ENCODE assay signal across 8 mouse cellular contexts in genomic region chr3:116423353-116424159, GRCm38 (mm10). TPM values are rescaled to one million over a fixed set of nuclear protein-coding genes. Genes with fewer than 3 reads are reported as not detected.
DNase-seq lines count a peak whose midpoint lies in the region; ATAC-seq lines count a peak whose summit lies in the region.

TSS of gene Cdc14a (minus strand) at chr3:116424032.

- peak within 1 kb of the TSS; percentile 90 for H3K4me2 ChIP-seq in intestine, embryonic 14.5 days (ENCODE audit: low read length)
- H3K4me2 ChIP-seq in limb, embryonic 11.5 days (ENCODE audit: low read depth, severe bottlenecking): peak within 1 kb of the TSS; percentile 58
- peak within 1 kb of the TSS; percentile 94 for H3K4me2 ChIP-seq in midbrain, embryonic 13.5 days (replicated peaks)

- peak within 1 kb of the TSS; percentile 93 for H3K27ac ChIP-seq in intestine, embryonic 14.5 days (ENCODE audit: low read depth)
- H3K27ac ChIP-seq in limb, embryonic 11.5 days (replicated peaks; ENCODE audit: low read depth, low read length): peak within 1 kb of the TSS; percentile 76
- H3K27ac ChIP-seq in midbrain, embryonic 13.5 days: peak within 1 kb of the TSS; percentile 93

- no peaks in the 10 kb centered on the region for H3K9me3 ChIP-seq in intestine, embryonic 14.5 days (ENCODE audit: control insufficient read depth, low read length)
- H3K9me3 ChIP-seq in limb, embryonic 11.5 days (ENCODE audit: control insufficient read depth, low read length): no peaks in the 10 kb centered on the region
- H3K9me3 ChIP-seq in midbrain, embryonic 13.5 days: no peaks in the 10 kb centered on the region

- no peaks in the 10 kb centered on the region for H3K27me3 ChIP-seq in intestine, embryonic 14.5 days (replicated peaks; ENCODE audit: control insufficient read depth, insufficient read depth, low read length)
- no peaks in the 10 kb centered on the region for H3K27me3 ChIP-seq in limb, embryonic 11.5 days (ENCODE audit: control insufficient read depth, insufficient read depth, low read length)
- no peaks in the 10 kb centered on the region for H3K27me3 ChIP-seq in midbrain, embryonic 13.5 days

- DNase-seq in kidney, adult 18-20 months: peak; percentile 87
- DNase-seq in kidney, adult 11 months: no peak
- peak; percentile 97 for DNase-seq in embryo, embryonic 11 days
- DNase-seq in gastrocnemius, postnatal 25 days: peak; percentile 88
- peak; percentile 91 for DNase-seq in intestine, embryonic 14.5 days (ENCODE audit: low spot score)
- DNase-seq in limb, embryonic 11.5 days (ENCODE audit: low spot score): peak; percentile 89
- peak; percentile 67 to 70 for DNase-seq in spleen, adult 18-20 months

- peak within 1 kb of the TSS; percentile 72 for H3K4me3 ChIP-seq in intestine, embryonic 14.5 days (ENCODE audit: low read depth, low read length)
- peak within 1 kb of the TSS; percentile 90 for H3K4me3 ChIP-seq in limb, embryonic 11.5 days (ENCODE audit: low read depth, low read length)
- peak within 1 kb of the TSS; percentile 87 for H3K4me3 ChIP-seq in midbrain, embryonic 13.5 days (replicated peaks)

- H3K4me1 ChIP-seq in intestine, embryonic 14.5 days (replicated peaks; ENCODE audit: control insufficient read depth, insufficient read depth, low read length): peaks cover 6% of the 10 kb centered on the region; the same call in 1 of the 2 replicates
- peaks cover 5% of the 10 kb centered on the region for H3K4me1 ChIP-seq in limb, embryonic 11.5 days (ENCODE audit: control insufficient read depth, insufficient read depth, low read length)
- peaks cover 32% of the 10 kb centered on the region for H3K4me1 ChIP-seq in midbrain, embryonic 13.5 days (replicated peaks)

- WGBS in intestine, embryonic 14.5 days: under 1% methylated on average over 62 of the region's 64 CpGs
- under 1% methylated on average over 58 of the region's 64 CpGs for WGBS in limb, embryonic 11.5 days
- under 1% methylated on average over 60 of the region's 64 CpGs for WGBS in midbrain, embryonic 13.5 days

- ATAC-seq in intestine, embryonic 14.5 days (replicated peaks; ENCODE audit: low FRiP score, low TSS enrichment, low read depth): peak; percentile 91
- ATAC-seq in limb, embryonic 11.5 days (ENCODE audit: insufficient number of reproducible peaks, low FRiP score, low TSS enrichment, low read depth): peak; percentile 92
- ATAC-seq in midbrain, embryonic 13.5 days: peak; percentile 95

- H3K9ac ChIP-seq in intestine, embryonic 14.5 days (ENCODE audit: low read length): peak within 1 kb of the TSS; percentile 65
- H3K9ac ChIP-seq in limb, embryonic 11.5 days (ENCODE audit: low read length): peak within 1 kb of the TSS; percentile 90
- H3K9ac ChIP-seq in midbrain, embryonic 13.5 days (replicated peaks): peak within 1 kb of the TSS; percentile 82

- H3K36me3 ChIP-seq in intestine, embryonic 14.5 days (ENCODE audit: control insufficient read depth, insufficient read depth, low read length): 0 out of 2 replicates have a peak, but pooled peaks cover 6% of the 10 kb centered on the region
- no peaks in the 10 kb centered on the region for H3K36me3 ChIP-seq in limb, embryonic 11.5 days (ENCODE audit: control insufficient read depth, insufficient read depth, low read length)
- H3K36me3 ChIP-seq in midbrain, embryonic 13.5 days: peaks cover 10% of the 10 kb centered on the region; the same call in 1 of the 2 replicates

RNA-seq across cellular contexts. Expression of gene Cdc14a, which starts in this region (rescaled TPM):
- total RNA-seq in gastrocnemius, postnatal 25 days (2021): 10 to 100 TPM; 20.8 to 30.2 TPM
- 8.8 and 10.0 TPM in 2 replicates for polyA plus RNA-seq in intestine, embryonic 14.5 days (2014; fragmentation: Nextera tagmentation; extraction: Ambion mirVana)
- 11.6 and 12.7 TPM in 2 replicates for polyA plus RNA-seq in limb, embryonic 11.5 days (2014; fragmentation: Nextera tagmentation; extraction: Ambion mirVana)
- polyA plus RNA-seq in midbrain, embryonic 13.5 days (2015; fragmentation: Nextera tagmentation; extraction: Ambion mirVana): 9.4 and 9.8 TPM in 2 replicates
